Mouse (Mus musculus) embryonic facial prominence, embryonic 10.5 days (tissue): ENCODE data around the gene Tbc1d2. TPM values are rescaled to one million over a fixed set of nuclear protein-coding genes. Genes with fewer than 3 reads are reported as not detected.
"Not testable (repeated sequence)": the region's sequence is repeated elsewhere in the genome, so short reads cannot be mapped to it uniquely, and the experiment has no call there.

Source experiments
- DNase-seq: peaks from one replicate; pipeline ENCODE4 v3.0.0-alpha.2; 2017; ENCODE audit warnings: low spot score
- H3K27ac ChIP-seq: fragments of 300-500 bp; sonication (generic); replicated peaks from 2 replicates; pipeline ENCODE4 v1.5.1; 2016; ENCODE audit warnings: mild to moderate bottlenecking
- H3K27me3 ChIP-seq: fragments of 300-500 bp; sonication (generic); replicated peaks from 2 replicates; pipeline ENCODE4 v1.6.1; 2016; ENCODE audit warnings: low read depth, mild to moderate bottlenecking; ENCODE audit not compliant: poor library complexity, severe bottlenecking
- H3K36me3 ChIP-seq: fragments of 300-500 bp; sonication (generic); replicated peaks from 2 replicates; pipeline ENCODE4 v1.6.1; 2016; ENCODE audit warnings: mild to moderate bottlenecking, moderate library complexity
- H3K4me1 ChIP-seq: fragments of 300-500 bp; sonication (generic); 2 replicates; pipeline ENCODE4 v1.6.1; 2016
- H3K4me3 ChIP-seq: fragments of 300-500 bp; sonication (generic); 2 replicates; pipeline ENCODE4 v1.5.1; 2016; ENCODE audit warnings: mild to moderate bottlenecking, moderate library complexity
- H3K9me3 ChIP-seq: fragments of 300-500 bp; sonication (generic); 2 replicates; pipeline ENCODE4 v1.6.1; 2016; ENCODE audit warnings: mild to moderate bottlenecking
- WGBS: fragments of 180-500 bp; shearing (Covaris S2); methylation state at CpG from one replicate; pipeline ENCODE4 v1.1.7; 2016; 5-methylcytosine and 5-hydroxymethylcytosine counted together
- polyA plus RNA-seq: library from polyadenylated mRNA; unstranded; fragments of >200 nt; fragmentation: Nextera tagmentation; extraction: Ambion mirVana; gene quantifications from 2 replicates; pipeline ENCODE4 v1.2.1, GENCODE M21; 2016

Gene Tbc1d2
- polyA plus RNA-seq, 1 experiment from 2014 or later = 2.3 TPM

DNA sequence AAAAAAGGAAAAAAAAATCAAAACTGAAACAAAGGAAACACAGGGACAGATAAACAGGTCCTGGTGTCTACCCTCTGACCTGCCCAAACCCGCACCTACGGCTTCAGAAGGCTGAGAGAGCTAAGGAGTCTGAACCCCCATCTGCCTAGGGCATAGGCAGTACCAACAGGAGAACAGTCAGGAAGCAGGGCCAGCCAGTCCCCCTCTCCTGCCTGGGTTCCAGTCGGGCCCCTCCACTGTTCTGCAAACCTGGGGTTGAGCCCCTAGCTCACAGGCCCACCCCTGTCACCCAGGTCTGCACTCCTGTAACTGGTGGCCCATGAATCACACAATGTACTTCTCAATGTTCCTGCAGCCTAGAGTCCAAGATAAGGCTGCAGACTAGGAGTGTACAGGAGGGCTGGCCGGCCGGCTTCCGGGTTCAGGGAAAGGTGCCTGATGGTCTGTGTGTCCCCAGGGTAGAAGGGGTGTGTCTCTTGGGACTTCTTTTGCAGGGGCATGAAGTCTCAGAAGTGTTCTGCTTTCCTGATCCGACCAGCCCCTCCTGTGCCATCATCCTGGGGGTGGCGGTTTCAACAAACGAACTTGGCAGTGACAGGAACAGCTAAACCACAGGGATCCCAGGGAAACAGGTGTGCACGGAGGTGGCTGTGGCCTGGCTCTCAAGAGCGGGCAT lies 52.6 kb downstream of the Tbc1d2 start:
- Histone ChIP-seq H3K9me3 (no peaks in the 10 kb centered on the region), H3K27me3 (peaks cover 58% of the 10 kb centered on the region), H3K4me1 (peaks cover 18% of the 10 kb centered on the region), H3K27ac (no peak overlapping the region), H3K4me3 (no peak overlapping the region), H3K36me3 (no peaks in the 10 kb centered on the region)
- WGBS = 72% methylated on average over 11 of the region's 11 CpGs
- DNase-seq = no peak

DNA sequence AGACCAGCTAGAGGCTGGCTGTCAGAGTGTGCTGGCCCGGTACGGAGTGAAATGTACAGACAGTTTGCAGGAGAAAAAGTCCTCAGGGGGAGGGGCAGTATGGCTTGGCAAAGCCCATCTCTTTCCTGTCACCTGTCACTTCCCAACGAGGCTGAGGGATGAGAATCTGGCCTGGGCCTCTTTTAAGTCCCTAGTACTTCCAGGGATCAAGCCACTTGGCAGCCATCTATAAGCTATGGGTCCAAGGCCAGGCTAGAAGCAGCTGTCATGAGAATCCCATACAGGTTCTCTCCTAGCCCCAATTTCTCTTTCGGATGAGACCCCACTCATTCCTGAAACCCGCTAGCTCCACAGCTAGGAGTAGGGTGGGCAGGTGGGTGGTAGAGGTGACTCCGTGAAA lies 53.6 kb downstream of the Tbc1d2 start:
- Histone ChIP-seq H3K36me3 (no peaks in the 10 kb centered on the region), H3K27ac (no peak overlapping the region), H3K27me3 (peaks cover 52% of the 10 kb centered on the region), H3K4me3 (no peak overlapping the region), H3K4me1 (peaks cover 11% of the 10 kb centered on the region), H3K9me3 (no peaks in the 10 kb centered on the region)
- WGBS = 82% methylated on average over 6 of the region's 6 CpGs
- DNase-seq = no peak

DNA sequence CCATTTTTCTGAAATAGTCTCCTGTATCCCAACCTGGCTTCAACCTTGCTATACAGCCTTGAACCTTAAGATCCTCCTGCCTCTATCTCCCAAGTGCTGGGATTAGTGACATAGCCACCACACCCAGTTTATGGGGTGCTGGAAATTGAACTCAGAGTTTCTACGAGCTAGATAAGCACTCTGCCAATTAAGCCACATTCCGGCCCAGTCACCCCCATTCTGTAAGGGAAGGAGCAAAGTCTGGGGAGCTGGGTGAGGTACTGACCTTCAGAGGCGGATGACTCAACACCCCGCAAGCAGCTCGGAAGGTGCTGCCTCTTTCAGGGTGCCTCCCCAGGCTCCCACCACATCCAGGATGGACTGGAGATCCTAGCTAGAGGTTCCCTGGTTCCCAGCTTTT lies 55.9 kb downstream of the Tbc1d2 start:
- no peaks in the 10 kb centered on the region for H3K36me3 ChIP-seq
- 92% methylated on average over 5 of the region's 5 CpGs for WGBS
- H3K27me3 ChIP-seq = peaks cover 30% of the 10 kb centered on the region
- H3K4me1 ChIP-seq = peaks cover 3% of the 10 kb centered on the region
- no peak for DNase-seq
- H3K4me3 ChIP-seq = no peak overlapping the region
- no peak overlapping the region for H3K27ac ChIP-seq
- H3K9me3 ChIP-seq = no peaks in the 10 kb centered on the region

DNA sequence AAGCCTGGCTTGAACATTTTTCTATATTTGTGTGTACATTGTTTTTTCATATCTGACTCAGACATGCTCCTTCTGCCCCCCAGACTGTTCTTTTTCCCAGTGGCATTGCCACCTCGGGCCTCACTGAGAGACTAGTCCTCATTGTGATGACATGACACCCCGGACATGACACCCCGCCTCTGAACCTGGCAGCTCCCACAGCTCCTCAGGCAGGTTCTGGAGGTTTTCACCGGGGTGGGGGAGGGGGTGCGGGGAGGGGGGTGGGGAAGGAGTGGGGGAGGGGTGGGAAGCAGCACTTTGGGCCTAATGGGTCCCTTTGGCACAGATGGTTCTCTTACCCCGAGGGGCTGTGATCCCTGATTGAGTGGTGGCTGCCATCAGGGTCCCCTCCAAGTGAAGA lies 56.5 kb downstream of the Tbc1d2 start:
- 55% methylated on average over 6 of the region's 6 CpGs for WGBS
- Histone ChIP-seq H3K27ac (no peak overlapping the region), H3K9me3 (no peaks in the 10 kb centered on the region), H3K4me1 (peaks cover 3% of the 10 kb centered on the region), H3K4me3 (no peak overlapping the region), H3K27me3 (peaks cover 24% of the 10 kb centered on the region), H3K36me3 (no peaks in the 10 kb centered on the region)
- DNase-seq = no peak

DNA sequence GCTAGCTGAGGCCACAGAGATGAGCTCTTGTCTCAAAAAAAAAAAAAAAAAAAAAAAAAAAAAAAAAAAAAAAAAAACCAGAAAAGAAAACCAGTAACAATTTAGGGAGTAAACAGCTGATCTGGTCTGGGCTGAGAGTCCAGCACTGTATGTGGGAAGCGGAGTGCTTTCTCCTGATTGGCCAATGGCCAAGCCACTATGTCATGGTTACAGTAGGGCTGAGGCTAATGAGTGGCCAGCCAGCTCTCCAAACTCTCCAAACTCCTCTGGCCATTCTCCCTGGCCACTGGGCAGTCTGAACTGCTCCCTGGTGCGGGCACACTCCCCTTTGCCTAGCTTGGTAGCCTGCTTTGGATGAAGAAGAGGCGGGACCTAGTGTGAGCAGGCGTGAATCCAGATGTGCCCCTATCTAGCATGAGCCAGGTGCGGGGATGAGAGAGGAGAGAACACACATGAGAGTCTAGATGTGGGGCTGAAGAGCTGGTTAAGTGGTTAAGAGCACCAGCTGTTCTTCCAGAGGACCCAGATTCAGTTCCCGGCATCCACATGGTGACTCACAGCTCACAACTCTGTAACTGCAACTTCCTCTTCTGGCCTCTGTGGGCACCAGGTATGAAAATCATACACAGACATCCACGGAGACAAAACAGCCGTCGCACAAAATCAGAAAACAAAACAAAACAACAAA lies 58.0 kb downstream of the Tbc1d2 start:
- 91% methylated on average over 9 of the region's 9 CpGs for WGBS
- 0 out of 2 replicates have a peak, but pooled peaks cover 11% of the 10 kb centered on the region for H3K27me3 ChIP-seq
- no peak overlapping the region for H3K27ac ChIP-seq
- DNase-seq = no peak
- H3K4me1 ChIP-seq = peaks cover 3% of the 10 kb centered on the region
- H3K36me3 ChIP-seq = no peaks in the 10 kb centered on the region
- H3K4me3 ChIP-seq = no peak overlapping the region
- H3K9me3 ChIP-seq = no peaks in the 10 kb centered on the region

DNA sequence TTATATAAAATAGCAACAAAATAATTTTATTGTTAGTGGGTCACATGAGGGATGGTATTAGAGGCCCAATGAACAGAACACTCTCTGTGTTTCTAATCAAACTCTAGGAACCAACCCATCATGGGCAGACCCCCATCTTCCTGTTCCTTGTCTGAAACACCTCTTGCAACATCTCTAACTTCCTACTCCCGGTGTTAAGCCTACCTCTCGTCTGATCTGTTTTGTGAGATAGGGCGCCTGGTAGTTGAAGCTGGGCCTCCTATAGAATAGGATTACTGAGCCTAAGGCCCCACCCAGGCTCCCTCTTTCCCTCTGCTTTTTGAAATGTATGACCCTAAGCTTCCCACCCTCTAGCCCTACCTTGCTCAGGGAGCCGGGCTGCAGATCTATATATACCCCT lies 59.2 kb downstream of the Tbc1d2 start:
- Histone ChIP-seq H3K36me3 (no peaks in the 10 kb centered on the region), H3K27ac (no peak overlapping the region), H3K9me3 (no peaks in the 10 kb centered on the region), H3K4me1 (peaks cover 11% of the 10 kb centered on the region), H3K4me3 (no peak overlapping the region), H3K27me3 (no peaks in the 10 kb centered on the region)
- 68% methylated on average over 4 of the region's 4 CpGs for WGBS
- no peak for DNase-seq

DNA sequence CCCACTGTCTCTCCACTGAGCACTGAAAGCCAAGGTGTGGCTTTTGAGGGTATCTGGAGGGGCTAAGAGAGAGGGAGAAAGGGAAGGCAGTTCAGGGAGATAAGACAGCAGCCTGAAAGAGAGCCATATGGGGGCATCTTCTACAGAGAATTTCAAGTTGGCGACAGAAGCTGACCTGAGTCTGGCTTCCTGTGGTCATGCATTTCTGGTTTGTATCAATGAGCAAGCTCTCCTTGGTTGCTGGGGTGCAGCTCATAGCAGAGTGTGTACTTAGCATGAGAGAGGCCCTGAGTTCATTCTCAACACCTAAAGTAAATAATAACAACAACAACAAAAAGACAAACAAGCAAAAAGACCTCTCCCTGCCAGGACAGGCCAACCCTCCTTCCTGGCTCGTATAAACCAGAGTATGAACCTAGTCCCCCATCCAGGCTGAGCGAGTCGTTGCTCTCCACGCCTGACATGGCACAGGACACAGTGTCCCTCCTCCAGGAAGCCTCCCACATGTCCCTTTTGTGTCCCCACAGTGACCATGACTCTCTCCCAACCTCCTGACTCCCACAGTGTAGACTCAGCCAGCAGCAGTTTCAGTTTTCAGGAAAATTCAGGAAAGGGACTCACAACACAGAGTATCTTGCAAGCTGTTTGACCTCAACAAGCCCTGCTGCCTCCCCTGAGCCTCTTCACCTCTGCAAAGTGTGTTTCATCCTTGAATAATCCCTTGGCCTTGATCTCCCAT lies 59.9 kb downstream of the Tbc1d2 start:
- no peak overlapping the region for H3K4me3 ChIP-seq
- no peaks in the 10 kb centered on the region for H3K36me3 ChIP-seq
- DNase-seq = no peak
- peaks cover 14% of the 10 kb centered on the region for H3K4me1 ChIP-seq
- no peaks in the 10 kb centered on the region for H3K9me3 ChIP-seq
- H3K27me3 ChIP-seq = 0 out of 2 replicates have a peak, but pooled peaks cover 2% of the 10 kb centered on the region
- WGBS = 73% methylated on average over 5 of the region's 5 CpGs
- H3K27ac ChIP-seq = 0 out of 2 replicates have a peak overlapping the region, but pooled peaks have one; percentile 6

DNA sequence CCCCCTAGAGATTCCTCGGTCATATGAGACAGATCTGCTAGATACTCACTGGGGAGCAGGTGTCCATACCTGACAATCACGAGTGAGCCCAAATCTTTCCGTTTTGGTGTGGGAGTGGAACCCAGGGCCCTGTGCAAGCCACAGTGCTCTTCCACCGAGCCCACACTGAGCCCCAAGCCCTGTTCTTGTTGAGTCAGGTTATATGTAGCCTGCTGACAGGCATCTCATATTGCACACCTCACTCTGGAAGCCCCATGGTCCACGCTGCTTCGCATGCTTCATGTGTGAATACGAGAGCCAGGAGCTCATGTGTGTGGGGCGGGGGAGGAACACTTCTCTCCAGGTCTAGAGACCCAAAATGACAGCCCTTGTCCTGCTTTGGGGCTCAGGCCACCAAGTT lies 60.9 kb downstream of the Tbc1d2 start:
- H3K27ac ChIP-seq = no peak overlapping the region
- peaks cover 16% of the 10 kb centered on the region for H3K4me1 ChIP-seq
- H3K9me3 ChIP-seq = no peaks in the 10 kb centered on the region
- H3K4me3 ChIP-seq = no peak overlapping the region
- H3K36me3 ChIP-seq = no peaks in the 10 kb centered on the region
- 86% methylated on average over 8 of the region's 8 CpGs for WGBS
- DNase-seq = no peak
- 0 out of 2 replicates have a peak, but pooled peaks cover 4% of the 10 kb centered on the region for H3K27me3 ChIP-seq

DNA sequence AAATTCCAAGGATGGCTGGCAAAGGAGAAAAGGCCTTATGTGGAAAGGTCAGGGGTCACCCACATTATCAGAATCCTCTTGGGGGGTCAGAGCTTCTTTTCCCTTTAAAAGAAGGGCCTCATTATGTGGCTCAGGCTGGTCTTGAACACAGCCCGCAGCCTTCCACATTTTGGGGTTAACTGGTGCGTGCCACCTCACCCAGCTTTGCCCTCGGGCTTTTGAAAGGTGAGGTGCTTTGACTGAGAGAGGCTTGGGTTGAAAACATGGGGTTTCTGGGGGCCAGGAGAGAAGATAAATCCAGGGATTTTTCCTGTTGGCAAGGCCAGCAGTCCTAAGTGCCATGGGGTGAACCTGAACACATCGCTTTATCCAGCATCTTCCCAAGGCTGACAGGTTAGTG lies 63.5 kb downstream of the Tbc1d2 start:
- no peaks in the 10 kb centered on the region for H3K36me3 ChIP-seq
- 55% methylated on average over 4 of the region's 4 CpGs for WGBS
- peaks cover 4% of the 10 kb centered on the region; the same call in 1 of the 2 replicates for H3K9me3 ChIP-seq
- H3K27me3 ChIP-seq = 0 out of 2 replicates have a peak, but pooled peaks cover 4% of the 10 kb centered on the region
- peaks cover 16% of the 10 kb centered on the region; the same call in 1 of the 2 replicates for H3K4me1 ChIP-seq
- no peak overlapping the region for H3K27ac ChIP-seq
- no peak overlapping the region for H3K4me3 ChIP-seq
- DNase-seq = no peak

DNA sequence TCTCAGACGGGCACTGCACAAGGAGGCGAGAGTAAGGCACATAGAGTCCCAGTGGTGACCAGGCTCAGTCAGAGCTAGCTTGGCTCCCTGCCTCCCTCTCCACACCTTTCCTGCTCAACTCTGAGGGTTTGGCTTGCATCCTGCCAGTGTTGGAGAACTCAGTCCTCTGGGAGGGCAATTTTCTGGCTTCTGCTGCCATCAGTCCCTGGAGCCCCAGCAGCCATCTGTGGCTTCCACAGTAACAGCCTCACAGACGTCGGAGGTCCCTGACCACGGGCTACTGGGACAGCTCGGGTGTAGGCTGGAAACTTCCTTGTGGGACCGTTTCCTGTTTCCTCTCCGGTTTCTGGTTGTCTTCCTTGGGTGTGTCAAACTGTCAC lies 64.2 kb downstream of the Tbc1d2 start:
- DNase-seq = no peak
- 65% methylated on average over 8 of the region's 8 CpGs for WGBS
- Histone ChIP-seq H3K27ac (no peak overlapping the region), H3K4me3 (no peak overlapping the region), H3K4me1 (peaks cover 16% of the 10 kb centered on the region; the same call in 1 of the 2 replicates), H3K9me3 (peaks cover 6% of the 10 kb centered on the region; the same call in 1 of the 2 replicates), H3K36me3 (no peaks in the 10 kb centered on the region), H3K27me3 (0 out of 2 replicates have a peak, but pooled peaks cover 4% of the 10 kb centered on the region)

DNA sequence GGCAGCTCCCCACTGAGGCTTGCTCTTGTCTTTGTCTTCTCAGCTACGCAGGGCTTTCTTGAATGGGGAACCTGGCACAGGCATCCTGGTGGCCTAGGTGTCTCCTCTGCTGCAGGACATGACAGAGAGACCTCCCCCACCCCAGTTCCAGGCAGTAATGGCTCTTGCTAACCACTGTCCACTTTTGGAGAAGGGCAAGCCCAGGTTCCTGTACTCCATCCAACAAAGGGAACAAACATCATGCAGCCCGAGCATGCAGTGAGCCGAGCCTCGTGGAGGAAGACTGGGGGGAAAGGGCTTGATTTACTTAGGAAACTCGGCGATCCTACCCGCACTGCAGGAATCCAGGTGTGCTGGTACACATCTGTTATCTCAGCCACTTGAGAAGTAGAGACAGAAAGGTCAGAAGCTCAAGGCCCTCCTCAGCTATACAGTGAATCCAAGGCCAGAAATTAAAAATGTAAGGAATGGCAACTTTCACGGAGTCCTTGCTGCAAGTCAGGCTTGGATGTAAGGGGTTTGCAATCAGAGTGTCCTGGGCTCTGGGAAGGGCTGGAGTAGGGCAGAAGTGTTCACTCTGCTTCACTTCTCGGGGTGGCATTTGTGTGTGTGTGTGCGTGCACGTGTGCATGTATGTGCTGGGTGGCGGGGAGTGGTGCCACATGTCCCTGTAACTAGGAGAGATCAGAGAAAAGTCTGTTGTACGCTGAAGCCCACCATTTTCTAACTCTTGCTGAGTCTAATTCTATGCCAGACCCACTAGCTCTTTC lies 64.8 kb downstream of the Tbc1d2 start:
- Histone ChIP-seq H3K4me3 (no peak overlapping the region), H3K27me3 (0 out of 2 replicates have a peak, but pooled peaks cover 4% of the 10 kb centered on the region), H3K36me3 (no peaks in the 10 kb centered on the region), H3K4me1 (peaks cover 16% of the 10 kb centered on the region; the same call in 1 of the 2 replicates), H3K9me3 (peaks cover 8% of the 10 kb centered on the region; the same call in 1 of the 2 replicates), H3K27ac (no peak overlapping the region)
- no peak for DNase-seq
- WGBS = 81% methylated on average over 13 of the region's 13 CpGs

DNA sequence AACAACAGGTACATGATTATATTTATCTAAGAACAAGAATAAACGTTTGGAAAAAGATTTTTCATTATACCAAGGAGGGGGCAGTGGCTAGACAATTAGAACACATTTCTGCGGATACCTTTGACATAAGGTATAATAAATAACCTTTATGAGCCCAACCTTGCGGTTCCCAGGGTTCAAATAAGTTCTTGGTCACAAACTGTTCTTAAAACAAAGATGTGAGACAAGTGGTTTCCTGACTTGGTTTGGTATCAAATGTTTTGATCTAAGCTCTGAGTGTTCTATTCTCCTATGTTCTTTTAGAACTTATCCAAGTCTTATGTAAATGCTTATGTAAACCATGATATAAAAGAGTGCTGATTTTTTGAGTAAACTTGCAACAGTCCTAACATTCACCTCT lies 65.5 kb downstream of the Tbc1d2 start:
- peaks cover 14% of the 10 kb centered on the region; the same call in 1 of the 2 replicates for H3K4me1 ChIP-seq
- not testable (repeated sequence) for H3K36me3 ChIP-seq, H3K4me3 ChIP-seq, H3K27me3 ChIP-seq, H3K9me3 ChIP-seq, H3K27ac ChIP-seq, DNase-seq
- 82% methylated on average over 3 of the region's 3 CpGs for WGBS
